Comparison of ENCODE assay signal across 7 mouse cellular contexts in the genomic region with DNA sequence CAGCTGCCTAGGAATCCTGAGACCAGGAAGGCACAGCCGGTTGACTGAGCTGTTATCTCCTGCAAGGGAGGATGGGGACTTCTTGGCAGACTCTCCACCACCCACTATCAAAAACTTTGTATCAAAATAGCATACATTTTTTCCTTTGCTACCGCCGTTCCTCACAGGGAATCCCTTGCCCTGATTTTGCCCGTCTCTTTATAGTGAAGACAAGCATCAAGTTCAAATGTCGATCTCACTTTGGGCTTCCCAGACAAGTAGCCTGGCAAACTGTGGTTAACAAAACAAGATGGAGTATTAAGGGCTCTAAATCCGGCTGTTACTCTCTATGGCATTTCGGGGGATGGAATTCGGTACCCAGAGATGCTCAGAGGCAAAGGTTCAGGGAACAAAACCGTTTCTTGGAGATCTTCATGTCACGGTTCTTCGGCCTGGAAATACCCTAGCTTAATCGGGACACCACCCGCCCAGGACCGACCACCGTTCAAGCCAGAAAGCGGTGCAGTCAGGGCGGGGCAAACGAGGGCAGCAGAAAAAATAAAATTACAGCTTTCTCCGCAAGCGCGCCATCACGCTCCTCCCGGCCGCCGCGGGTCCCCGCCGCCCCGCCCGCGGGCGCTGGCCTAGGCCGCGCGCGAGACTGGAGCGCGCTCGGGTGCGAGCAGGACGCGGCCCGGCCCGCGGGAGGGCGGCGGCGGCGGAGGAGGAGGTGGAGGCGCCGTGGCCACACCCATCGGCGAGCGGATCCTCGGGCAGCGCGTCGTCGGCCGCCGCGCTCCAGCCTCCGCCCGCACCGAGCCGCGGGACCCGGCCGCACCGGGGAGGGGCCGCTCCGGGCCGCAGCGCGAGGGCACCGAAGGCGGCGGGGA. TPM values are rescaled to one million over a fixed set of nuclear protein-coding genes. Genes with fewer than 3 reads are reported as not detected.
DNase-seq lines count a peak whose midpoint lies in the region; ATAC-seq lines count a peak whose summit lies in the region.

Arl8a (plus strand) TSS at position 748 of the 869 bp plus-strand sequence.

- peak within 1 kb of the TSS; percentile 74 for H3K27ac ChIP-seq in embryonic facial prominence, embryonic 11.5 days (replicated peaks; ENCODE audit: low read depth, low read length)
- peak within 1 kb of the TSS; percentile 91 for H3K27ac ChIP-seq in limb, embryonic 13.5 days
- peak within 1 kb of the TSS; percentile 96 for H3K27ac ChIP-seq in midbrain, embryonic 15.5 days

- H3K4me2 ChIP-seq in embryonic facial prominence, embryonic 11.5 days (ENCODE audit: low read depth, low read length), result peak within 1 kb of the TSS; percentile 83
- H3K4me2 ChIP-seq in limb, embryonic 13.5 days (replicated peaks), result peak within 1 kb of the TSS; percentile 91
- peak within 1 kb of the TSS; percentile 87 for H3K4me2 ChIP-seq in midbrain, embryonic 15.5 days

- 0 out of 2 replicates have a peak, but pooled peaks cover 3% of the 10 kb centered on the region for H3K4me1 ChIP-seq in embryonic facial prominence, embryonic 11.5 days (ENCODE audit: control insufficient read depth, insufficient read depth, low read length)
- peaks cover 22% of the 10 kb centered on the region for H3K4me1 ChIP-seq in limb, embryonic 13.5 days
- peaks cover 33% of the 10 kb centered on the region for H3K4me1 ChIP-seq in midbrain, embryonic 15.5 days

- no peaks in the 10 kb centered on the region for H3K36me3 ChIP-seq in embryonic facial prominence, embryonic 11.5 days (replicated peaks; ENCODE audit: control insufficient read depth, insufficient read depth, low read depth, low read length)
- H3K36me3 ChIP-seq in limb, embryonic 13.5 days, result peaks cover 4% of the 10 kb centered on the region
- no peaks in the 10 kb centered on the region for H3K36me3 ChIP-seq in midbrain, embryonic 15.5 days (replicated peaks)

- under 1% methylated on average over 77 of the region's 78 CpGs for WGBS in embryonic facial prominence, embryonic 11.5 days
- WGBS in limb, embryonic 13.5 days, result under 1% methylated on average over 77 of the region's 78 CpGs
- under 1% methylated on average over 78 of the region's 78 CpGs for WGBS in midbrain, embryonic 15.5 days

- peak within 1 kb of the TSS; percentile 87 for H3K9ac ChIP-seq in embryonic facial prominence, embryonic 11.5 days (replicated peaks; ENCODE audit: low read length)
- peak within 1 kb of the TSS; percentile 97 for H3K9ac ChIP-seq in limb, embryonic 13.5 days
- H3K9ac ChIP-seq in midbrain, embryonic 15.5 days, result peak within 1 kb of the TSS; percentile 100

- peak; percentile 93 for DNase-seq in adrenal gland, postnatal 14 days
- DNase-seq in embryonic facial prominence, embryonic 11.5 days (ENCODE audit: low spot score), result peak; percentile 89
- DNase-seq in heart, adult 11 months, result peak; percentile 99
- peak; percentile 84 for DNase-seq in kidney, adult 18-20 months
- peak; percentile 79 to 84 for DNase-seq in spleen, adult 18-20 months

- H3K9me3 ChIP-seq in embryonic facial prominence, embryonic 11.5 days (replicated peaks; ENCODE audit: control insufficient read depth, low read length), result no peaks in the 10 kb centered on the region
- no peaks in the 10 kb centered on the region for H3K9me3 ChIP-seq in limb, embryonic 13.5 days
- H3K9me3 ChIP-seq in midbrain, embryonic 15.5 days, result no peaks in the 10 kb centered on the region

- peak within 1 kb of the TSS; percentile 90 for H3K4me3 ChIP-seq in embryonic facial prominence, embryonic 11.5 days (ENCODE audit: low read depth, low read length)
- peak within 1 kb of the TSS; percentile 98 for H3K4me3 ChIP-seq in limb, embryonic 13.5 days
- H3K4me3 ChIP-seq in midbrain, embryonic 15.5 days, result peak within 1 kb of the TSS; percentile 99

- no peaks in the 10 kb centered on the region for H3K27me3 ChIP-seq in embryonic facial prominence, embryonic 11.5 days (ENCODE audit: control insufficient read depth, insufficient read depth, low read length)
- 0 out of 2 replicates have a peak, but pooled peaks cover 3% of the 10 kb centered on the region for H3K27me3 ChIP-seq in limb, embryonic 13.5 days
- no peaks in the 10 kb centered on the region for H3K27me3 ChIP-seq in midbrain, embryonic 15.5 days (replicated peaks)

- ATAC-seq in embryonic facial prominence, embryonic 11.5 days (replicated peaks; ENCODE audit: insufficient number of reproducible peaks, low FRiP score, low TSS enrichment, low read depth), result peak; percentile 69
- ATAC-seq in limb, embryonic 13.5 days (ENCODE audit: low FRiP score, low read depth), result peak; percentile 88
- peak; percentile 79 for ATAC-seq in midbrain, embryonic 15.5 days (replicated peaks)

RNA-seq across cellular contexts. Expression of gene Arl8a, which starts in this region (rescaled TPM):
- total RNA-seq in adrenal gland, postnatal 14 days (2021), result 41.9 and 57.3 TPM in 2 replicates
- polyA plus RNA-seq in embryonic facial prominence, embryonic 11.5 days (2014; fragmentation: Nextera tagmentation; extraction: Ambion mirVana), result 44.2 and 52.2 TPM in 2 replicates
- polyA plus RNA-seq in limb, embryonic 13.5 days (2015; fragmentation: Nextera tagmentation; extraction: Ambion mirVana), result 61.8 and 67.1 TPM in 2 replicates
- polyA plus RNA-seq in midbrain, embryonic 15.5 days (2015; fragmentation: Nextera tagmentation; extraction: Ambion mirVana), result 401 and 406 TPM in 2 replicates

Comparison
In these comparisons a context has a peak if more than half of its experiments do, and no peak if none do; other contexts are left out.
1. Peak in every context shown above with its lines: DNase-seq, ATAC-seq, H3K4me3 ChIP-seq and H3K27ac ChIP-seq.